Mouse (Mus musculus): ENCODE measurements around the gene Hist1h4d. TPM values are rescaled to one million over a fixed set of nuclear protein-coding genes. Genes with fewer than 3 reads are reported as not detected.
"Not testable (repeated sequence)": the region's sequence is repeated elsewhere in the genome, so short reads cannot be mapped to it uniquely, and the experiment has no call there.

Hist1h4d gene
- polyA plus RNA-seq, 2 experiments = 9.4 to 95.5 TPM

DNA sequence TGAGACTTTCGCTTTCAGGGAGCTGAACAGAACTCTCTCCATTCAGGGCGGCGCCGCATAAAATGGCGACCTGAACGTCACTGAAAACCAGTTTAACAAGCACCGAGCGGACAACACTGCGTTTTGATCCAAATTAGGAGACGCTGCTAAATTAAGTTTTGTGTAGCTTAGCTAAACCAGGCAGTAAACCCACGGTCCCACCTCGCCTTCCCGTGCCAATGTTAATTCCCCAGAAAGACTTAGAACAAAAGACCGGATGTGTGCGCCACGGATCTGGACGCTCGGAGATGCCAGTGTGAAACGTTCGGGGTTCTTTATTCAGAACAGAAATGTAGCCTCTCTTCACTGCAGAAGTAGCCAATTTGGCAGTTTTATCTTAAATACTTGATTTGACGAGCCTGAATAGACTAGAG, 3.6 kb downstream of the Hist1h4d start:
- Histone ChIP-seq H3K27me3 (ENCODE audit: control insufficient read depth, insufficient read depth, low read length) (no peaks in the 10 kb centered on the region), H3K9me3 (ENCODE audit: control insufficient read depth, low read length) (no peaks in the 10 kb centered on the region), H3K4me1 (ENCODE audit: control insufficient read depth, insufficient read depth, low read length) (peaks cover 25% of the 10 kb centered on the region), H3K36me3 (ENCODE audit: control insufficient read depth, insufficient read depth, low read length) (no peaks in the 10 kb centered on the region), H3K9ac (ENCODE audit: low read depth, low read length, severe bottlenecking) (peak overlapping the region; percentile 67), H3K27ac (replicated peaks; ENCODE audit: low read depth, low read length) (peak overlapping the region; percentile 94), H3K4me3 (replicated peaks; ENCODE audit: low read length) (peak overlapping the region; percentile 45), H3K4me2 (replicated peaks; ENCODE audit: low read depth, low read length, severe bottlenecking) (peak overlapping the region; percentile 80)
- TF ChIP-seq POLR2A (IDR thresholded peaks at IDR 0.05; ENCODE audit: borderline replicate concordance, extremely low read depth, insufficient read depth, insufficient read length) = peak; percentile 88; the same call in 1 of the 2 replicates
- peak; percentile 78 for DNase-seq (ENCODE audit: low spot score)
- WGBS = under 1% methylated on average over 21 of the region's 21 CpGs
- ATAC-seq (ENCODE audit: low FRiP score, low read depth) = no peak

DNA sequence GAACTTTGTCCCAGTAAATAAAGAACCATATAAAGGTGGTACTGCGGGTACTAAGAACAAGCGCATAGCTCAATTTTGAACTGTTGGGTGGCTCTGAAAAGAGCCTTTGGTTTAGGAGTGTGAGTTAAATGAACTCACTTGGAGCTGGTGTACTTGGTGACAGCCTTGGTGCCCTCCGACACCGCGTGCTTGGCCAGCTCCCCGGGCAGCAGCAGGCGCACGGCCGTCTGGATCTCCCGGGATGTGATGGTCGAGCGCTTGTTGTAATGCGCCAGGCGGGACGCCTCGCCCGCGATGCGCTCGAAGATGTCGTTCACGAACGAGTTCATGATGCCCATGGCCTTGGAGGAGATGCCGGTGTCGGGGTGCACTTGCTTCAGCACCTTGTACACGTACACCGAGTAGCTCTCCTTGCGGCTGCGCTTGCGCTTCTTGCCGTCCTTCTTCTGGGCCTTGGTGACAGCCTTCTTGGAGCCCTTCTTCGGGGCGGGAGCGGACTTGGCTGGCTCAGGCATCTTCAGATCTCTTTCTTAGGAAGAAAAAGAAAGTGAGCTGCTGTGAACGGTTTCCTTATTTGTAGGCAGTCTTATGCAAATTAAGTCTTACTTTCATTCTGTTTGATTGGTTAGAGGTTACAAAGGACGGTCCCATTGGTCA, 4.2 kb downstream of the Hist1h4d start:
- H3K4me3 ChIP-seq (replicated peaks; ENCODE audit: low read length) = peak overlapping the region; percentile 45
- H3K36me3 ChIP-seq (ENCODE audit: control insufficient read depth, insufficient read depth, low read length); H3K9me3 ChIP-seq (ENCODE audit: control insufficient read depth, low read length); H3K27me3 ChIP-seq (ENCODE audit: control insufficient read depth, insufficient read depth, low read length): not testable (repeated sequence)
- ATAC-seq (ENCODE audit: low FRiP score, low read depth) (peak; percentile 85), DNase-seq (ENCODE audit: low spot score) (peak; percentile 95)
- peaks cover 25% of the 10 kb centered on the region for H3K4me1 ChIP-seq (ENCODE audit: control insufficient read depth, insufficient read depth, low read length)
- H3K4me2 ChIP-seq (replicated peaks; ENCODE audit: low read depth, low read length, severe bottlenecking) = peak overlapping the region; percentile 80
- H3K9ac ChIP-seq (ENCODE audit: low read depth, low read length, severe bottlenecking) = peak overlapping the region; percentile 67
- under 1% methylated on average over 22 of the region's 36 CpGs for WGBS
- H3K27ac ChIP-seq (replicated peaks; ENCODE audit: low read depth, low read length) = peak overlapping the region; percentile 94
- peak; percentile 96; the same call in 1 of the 2 replicates for TF ChIP-seq POLR2A (IDR thresholded peaks at IDR 0.05; ENCODE audit: borderline replicate concordance, extremely low read depth, insufficient read depth, insufficient read length)

DNA sequence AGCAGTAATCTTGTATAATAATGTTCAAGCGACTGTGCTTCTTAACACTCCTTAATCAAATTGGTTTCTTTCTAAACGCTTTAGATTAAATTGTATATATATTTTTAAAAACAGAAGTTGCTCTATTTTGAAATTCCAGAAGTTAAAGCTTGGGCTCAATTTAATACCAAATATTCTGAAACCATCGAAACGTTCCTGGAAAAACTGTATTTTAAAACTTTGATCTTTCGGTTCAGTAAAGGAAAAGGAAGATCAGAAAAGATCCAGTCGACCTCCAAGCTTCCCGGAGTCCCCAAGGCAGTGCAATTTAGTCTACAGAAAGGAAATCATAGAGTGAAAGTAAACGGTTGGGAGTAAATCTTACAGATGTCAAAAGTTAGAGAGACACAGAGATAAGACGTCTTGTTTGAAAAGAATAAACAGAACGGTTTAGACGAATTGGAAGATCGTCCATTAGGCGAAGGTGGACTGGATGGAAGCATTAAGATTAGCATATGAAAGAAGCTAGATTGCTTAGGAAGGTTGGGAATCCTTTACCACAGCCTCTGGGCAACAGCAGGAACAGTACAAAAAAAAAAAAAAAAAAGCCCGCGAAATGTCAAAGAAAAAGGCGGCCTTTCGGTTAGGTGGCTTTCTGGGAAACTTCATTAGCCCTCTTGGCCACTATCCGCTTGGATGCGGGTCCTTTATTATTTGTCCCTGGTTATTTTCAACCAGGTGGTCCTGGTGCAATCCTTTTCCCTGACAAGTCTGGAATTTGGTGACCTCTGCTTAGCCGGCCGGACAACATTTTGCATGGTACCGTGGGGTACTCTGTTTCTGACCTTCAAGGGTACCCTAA, 4.9 kb downstream of the Hist1h4d start:
- Histone ChIP-seq H3K27ac (replicated peaks; ENCODE audit: low read depth, low read length) (peak overlapping the region; percentile 94), H3K36me3 (ENCODE audit: control insufficient read depth, insufficient read depth, low read length) (no peaks in the 10 kb centered on the region), H3K9me3 (ENCODE audit: control insufficient read depth, low read length) (no peaks in the 10 kb centered on the region), H3K27me3 (ENCODE audit: control insufficient read depth, insufficient read depth, low read length) (no peaks in the 10 kb centered on the region), H3K4me2 (replicated peaks; ENCODE audit: low read depth, low read length, severe bottlenecking) (peak overlapping the region; percentile 80), H3K4me1 (ENCODE audit: control insufficient read depth, insufficient read depth, low read length) (peaks cover 21% of the 10 kb centered on the region), H3K4me3 (replicated peaks; ENCODE audit: low read length) (peak overlapping the region; percentile 45), H3K9ac (ENCODE audit: low read depth, low read length, severe bottlenecking) (peak overlapping the region; percentile 50)
- no peak for DNase-seq (ENCODE audit: low spot score)
- no peak for ATAC-seq (ENCODE audit: low FRiP score, low read depth)
- 1% methylated on average over 20 of the region's 22 CpGs for WGBS
- TF ChIP-seq POLR2A (IDR thresholded peaks at IDR 0.05; ENCODE audit: borderline replicate concordance, extremely low read depth, insufficient read depth, insufficient read length) = no peak

DNA sequence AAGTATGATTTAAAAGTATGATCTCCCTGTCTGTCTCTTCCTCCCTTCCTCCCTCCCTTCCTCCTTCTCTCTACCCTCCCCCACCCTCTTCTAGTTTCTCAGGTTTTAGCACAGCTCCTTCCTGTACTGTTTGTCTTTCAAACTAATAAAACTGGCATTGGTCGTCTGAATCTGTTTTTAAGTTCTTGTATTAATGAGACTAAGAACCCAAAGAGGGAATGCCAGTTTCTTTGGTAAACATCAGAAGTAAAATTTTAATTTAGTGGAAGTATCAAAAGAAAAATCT, 5.5 kb downstream of the Hist1h4d start:
- peak overlapping the region; percentile 90 for H3K27ac ChIP-seq (replicated peaks; ENCODE audit: low read depth, low read length)
- H3K36me3 ChIP-seq (ENCODE audit: control insufficient read depth, insufficient read depth, low read length) = no peaks in the 10 kb centered on the region
- H3K4me3 ChIP-seq (replicated peaks; ENCODE audit: low read length) = peak overlapping the region; percentile 45
- H3K4me2 ChIP-seq (replicated peaks; ENCODE audit: low read depth, low read length, severe bottlenecking) = peak overlapping the region; percentile 80
- peak overlapping the region; percentile 50 for H3K9ac ChIP-seq (ENCODE audit: low read depth, low read length, severe bottlenecking)
- no peaks in the 10 kb centered on the region for H3K27me3 ChIP-seq (ENCODE audit: control insufficient read depth, insufficient read depth, low read length)
- no peaks in the 10 kb centered on the region for H3K9me3 ChIP-seq (ENCODE audit: control insufficient read depth, low read length)
- WGBS = 0% methylated on average over 1 of the region's 1 CpGs
- peaks cover 20% of the 10 kb centered on the region for H3K4me1 ChIP-seq (ENCODE audit: control insufficient read depth, insufficient read depth, low read length)
- DNase-seq (ENCODE audit: low spot score) (no peak), ATAC-seq (ENCODE audit: low FRiP score, low read depth) (no peak)
- no peak for TF ChIP-seq POLR2A (IDR thresholded peaks at IDR 0.05; ENCODE audit: borderline replicate concordance, extremely low read depth, insufficient read depth, insufficient read length)

DNA sequence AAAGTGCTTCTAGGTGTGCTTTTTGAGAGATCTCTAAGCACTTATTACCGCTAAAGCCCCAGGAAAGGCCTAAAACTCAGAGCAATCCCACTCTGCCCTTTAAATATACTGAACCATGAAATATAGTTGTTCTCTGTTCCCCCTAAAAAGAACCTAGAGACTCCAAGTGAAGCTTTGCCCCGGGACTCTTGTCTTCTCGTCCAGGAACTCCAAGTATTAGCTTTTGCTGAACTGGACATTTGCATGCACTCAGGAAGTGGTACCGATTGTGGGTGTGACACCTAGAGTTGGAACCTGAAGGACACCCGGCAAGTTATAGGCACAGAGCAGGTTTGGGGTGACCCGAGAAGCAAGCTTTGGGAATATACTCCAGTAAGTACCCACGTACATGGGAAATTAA, 9.8 kb downstream of the Hist1h4d start:
- no peak overlapping the region for H3K4me2 ChIP-seq (replicated peaks; ENCODE audit: low read depth, low read length, severe bottlenecking)
- no peaks in the 10 kb centered on the region for H3K27me3 ChIP-seq (ENCODE audit: control insufficient read depth, insufficient read depth, low read length)

DNA sequence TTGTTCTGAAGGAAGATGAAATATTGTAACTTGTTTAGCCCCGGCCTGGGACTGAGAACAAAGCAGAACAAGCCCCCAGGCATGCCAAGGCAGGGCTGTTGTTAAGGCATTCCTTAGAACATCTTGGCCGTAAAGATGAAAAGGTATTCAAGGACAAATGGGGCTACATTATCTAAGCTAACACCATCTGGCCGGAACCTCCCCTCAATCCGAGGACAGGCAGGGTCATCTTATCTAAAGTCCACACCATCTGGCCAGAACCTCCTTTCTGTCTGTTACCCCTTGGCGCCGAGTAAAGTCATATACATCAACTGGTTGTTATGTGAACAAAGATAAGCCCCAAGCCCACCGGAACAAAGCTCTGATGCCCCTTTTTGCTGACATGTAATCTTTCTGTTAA, 10.5 kb downstream of the Hist1h4d start:
- ATAC-seq (ENCODE audit: low FRiP score, low read depth); H3K9ac ChIP-seq (ENCODE audit: low read depth, low read length, severe bottlenecking); H3K27ac ChIP-seq (replicated peaks; ENCODE audit: low read depth, low read length); H3K4me2 ChIP-seq (replicated peaks; ENCODE audit: low read depth, low read length, severe bottlenecking); DNase-seq (ENCODE audit: low spot score); H3K36me3 ChIP-seq (ENCODE audit: control insufficient read depth, insufficient read depth, low read length); H3K4me3 ChIP-seq (replicated peaks; ENCODE audit: low read length); H3K27me3 ChIP-seq (ENCODE audit: control insufficient read depth, insufficient read depth, low read length); H3K9me3 ChIP-seq (ENCODE audit: control insufficient read depth, low read length): not testable (repeated sequence)
- peaks cover 11% of the 10 kb centered on the region for H3K4me1 ChIP-seq (ENCODE audit: control insufficient read depth, insufficient read depth, low read length)
- 80% methylated on average over 6 of the region's 7 CpGs for WGBS

More for the DNA sequence above, 9.8 kb downstream of the Hist1h4d start:
- Histone ChIP-seq H3K4me1 (ENCODE audit: control insufficient read depth, insufficient read depth, low read length) (peaks cover 16% of the 10 kb centered on the region), H3K36me3 (ENCODE audit: control insufficient read depth, insufficient read depth, low read length) (no peaks in the 10 kb centered on the region), H3K9ac (ENCODE audit: low read depth, low read length, severe bottlenecking) (no peak overlapping the region), H3K9me3 (ENCODE audit: control insufficient read depth, low read length) (no peaks in the 10 kb centered on the region), H3K27ac (replicated peaks; ENCODE audit: low read depth, low read length) (no peak overlapping the region), H3K4me3 (replicated peaks; ENCODE audit: low read length) (no peak overlapping the region)
- ATAC-seq (ENCODE audit: low FRiP score, low read depth) (no peak), DNase-seq (ENCODE audit: low spot score) (no peak)
- no peak for TF ChIP-seq POLR2A (IDR thresholded peaks at IDR 0.05; ENCODE audit: borderline replicate concordance, extremely low read depth, insufficient read depth, insufficient read length)
- 93% methylated on average over 7 of the region's 7 CpGs for WGBS
